Mouse (Mus musculus) brain, embryonic 14.5 days (tissue): ENCODE results near the gene Swi5.

Experiments used
- CTCF ChIP-seq: fragments of 200-500 bp; IDR thresholded peaks from 2 replicates; pipeline ENCODE4 v1.5.1; 2012; ENCODE audit warnings: inconsistent platforms, mild to moderate bottlenecking, moderate library complexity, borderline replicate concordance; ENCODE audit not compliant: insufficient read depth, insufficient read length; ENCODE audit errors: extremely low read depth
- POLR2A ChIP-seq: fragments of 200-500 bp; IDR thresholded peaks from 2 replicates; pipeline ENCODE4 v1.6.1; 2012; ENCODE audit warnings: mild to moderate bottlenecking, inconsistent platforms, borderline replicate concordance; ENCODE audit not compliant: poor library complexity, insufficient read depth, insufficient read length, severe bottlenecking; ENCODE audit errors: extremely low read depth

DNA sequence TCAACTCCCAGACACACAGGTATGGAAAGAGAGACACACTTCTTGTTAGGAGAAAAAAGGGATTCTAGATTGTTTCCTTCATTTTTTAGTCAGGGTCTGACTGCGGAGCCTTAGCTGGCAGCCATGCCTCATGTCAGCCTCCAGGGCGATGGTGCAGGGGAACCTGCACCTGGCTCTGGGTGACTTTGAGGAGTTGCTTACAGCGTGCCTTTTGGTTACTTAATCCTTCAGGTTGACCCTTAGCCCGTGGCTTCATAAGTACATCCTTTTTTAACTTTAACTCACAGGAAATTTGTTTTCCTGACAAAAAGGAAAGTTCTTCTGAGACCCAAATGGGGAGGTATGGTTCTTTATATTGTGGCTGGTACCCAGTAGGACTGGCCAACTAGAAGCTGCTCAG lies 44.9 kb downstream of the Swi5 start:
- TF ChIP-seq POLR2A (no peak), CTCF (no peak)
